Mouse (Mus musculus) urinary bladder, postnatal 4 days (tissue): ENCODE results near the gene Parp3.

Experiments used
- DNase-seq, 2 experiments: peaks; one replicate each; pipeline ENCODE4 v3.0.0; 2021 to 2022; ENCODE audit warnings: low spot score in 2 of 2

Parp3 gene

DNA sequence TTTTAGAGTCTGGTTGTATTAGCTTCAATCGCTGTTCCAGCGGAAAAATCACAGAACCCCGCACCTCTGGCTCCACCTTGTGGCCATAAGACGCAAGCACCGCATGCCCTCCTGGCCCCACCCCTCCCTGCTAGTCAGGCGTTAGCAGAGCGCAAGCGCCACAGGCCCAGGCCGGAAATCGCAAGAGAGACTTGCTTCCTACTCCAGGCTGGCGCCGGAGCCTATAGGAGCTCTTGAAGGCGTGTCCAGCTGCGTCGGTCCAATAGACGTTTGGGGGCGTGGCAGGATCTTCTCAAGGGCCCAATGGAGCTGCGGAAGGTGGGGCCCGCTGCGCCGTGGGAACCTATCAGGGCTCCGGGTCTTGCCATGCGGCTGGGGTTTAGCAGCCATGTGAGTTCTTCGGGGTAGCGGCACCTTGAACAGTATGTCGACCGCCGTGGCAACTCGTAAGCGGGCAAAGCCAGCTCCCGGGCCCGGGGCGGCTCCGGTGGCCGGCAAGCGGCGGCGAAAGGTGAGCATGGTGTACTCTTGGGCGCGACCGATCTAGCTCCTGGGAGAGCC is at the start of gene Parp3:
TSS of gene Parp3 (minus strand) at position 26 of the 561 bp plus-strand sequence.
- DNase-seq = peak; percentile 98 to 99

DNA sequence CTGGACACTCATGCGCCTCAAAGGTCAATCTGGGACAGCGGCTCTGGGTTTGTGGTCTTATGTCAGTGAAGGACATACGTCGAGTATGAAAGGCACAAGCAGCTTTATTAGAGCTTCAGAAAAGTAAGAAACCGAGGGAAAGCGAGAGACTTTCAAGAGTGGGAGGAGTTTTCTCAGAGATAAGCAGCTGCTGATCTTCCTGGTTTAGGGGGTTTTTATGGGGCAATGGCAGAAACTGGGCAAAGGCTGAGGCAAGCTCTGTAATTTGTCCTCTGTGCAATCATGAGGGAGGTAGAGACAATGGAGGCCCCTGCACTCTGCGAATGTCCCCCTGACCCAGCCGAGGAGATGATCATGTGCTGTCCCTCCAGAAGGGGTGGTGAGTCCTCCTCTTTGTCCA is 43.2 kb upstream of the Parp3 start:
- DNase-seq = no peak

DNA sequence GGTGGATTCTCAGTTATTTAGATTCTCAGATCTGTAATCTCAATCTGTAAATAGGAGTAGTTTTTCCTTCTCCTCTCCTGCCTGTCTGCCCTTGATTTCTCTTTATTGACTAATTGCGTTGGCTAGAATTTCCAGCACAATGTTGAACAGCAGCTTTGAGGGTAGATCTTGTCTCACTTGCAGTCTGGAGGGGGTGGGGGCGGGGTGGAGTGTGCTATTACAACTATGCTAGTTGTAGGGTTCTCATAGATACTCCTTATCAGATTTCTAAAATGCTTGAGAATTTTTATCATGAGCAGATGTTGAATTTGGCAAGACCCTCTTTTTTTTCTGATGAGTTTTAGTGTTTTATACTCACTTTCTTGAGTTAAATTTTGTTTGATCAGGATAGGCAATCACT is 42.7 kb upstream of the Parp3 start:
- no peak for DNase-seq

DNA sequence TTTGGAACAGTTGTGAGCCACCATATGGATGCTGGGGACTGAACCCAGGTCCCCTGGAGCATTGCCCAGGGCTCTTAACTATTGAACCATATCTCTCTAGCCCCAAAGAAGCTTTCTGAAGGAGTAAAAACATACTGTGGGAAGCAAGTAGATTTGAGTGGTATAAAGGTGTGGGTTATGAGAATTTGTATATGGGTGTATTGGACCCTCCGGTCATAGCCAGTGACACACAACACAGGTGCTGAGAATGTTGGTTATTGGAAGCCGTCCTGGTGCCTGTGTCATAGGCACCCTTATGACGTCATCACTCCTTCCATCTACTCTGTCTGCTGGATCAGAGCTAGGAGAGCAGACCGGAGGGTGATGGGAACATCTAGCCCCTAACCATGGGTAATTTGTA is 37.5 kb upstream of the Parp3 start, which contains the start of gene Iqcf5:
TSS of gene Iqcf5 (plus strand) at position 301 of the 400 bp plus-strand sequence.
- DNase-seq = peak in 1 of 2 experiments; percentile 22

DNA sequence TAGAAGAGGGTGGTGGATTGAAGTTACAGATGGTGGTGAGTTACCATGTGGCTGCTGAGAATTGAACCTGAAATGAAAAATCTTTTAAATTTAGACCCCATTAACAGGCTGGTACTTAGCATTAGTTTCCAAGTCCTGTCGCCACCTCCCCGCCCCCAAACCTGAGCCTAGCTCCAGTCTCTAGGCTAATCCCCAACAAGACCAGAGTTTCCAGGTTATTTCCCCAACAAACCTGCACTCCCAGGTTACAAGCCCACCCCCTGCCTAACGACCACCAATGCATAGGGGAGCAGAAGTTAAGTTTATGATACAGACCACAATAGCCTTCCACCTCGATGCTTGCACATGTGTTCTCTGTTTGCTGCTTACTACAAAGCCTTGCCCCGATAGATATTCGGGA is 36.8 kb upstream of the Parp3 start:
- DNase-seq = peak in 1 of 2 experiments; percentile 54

DNA sequence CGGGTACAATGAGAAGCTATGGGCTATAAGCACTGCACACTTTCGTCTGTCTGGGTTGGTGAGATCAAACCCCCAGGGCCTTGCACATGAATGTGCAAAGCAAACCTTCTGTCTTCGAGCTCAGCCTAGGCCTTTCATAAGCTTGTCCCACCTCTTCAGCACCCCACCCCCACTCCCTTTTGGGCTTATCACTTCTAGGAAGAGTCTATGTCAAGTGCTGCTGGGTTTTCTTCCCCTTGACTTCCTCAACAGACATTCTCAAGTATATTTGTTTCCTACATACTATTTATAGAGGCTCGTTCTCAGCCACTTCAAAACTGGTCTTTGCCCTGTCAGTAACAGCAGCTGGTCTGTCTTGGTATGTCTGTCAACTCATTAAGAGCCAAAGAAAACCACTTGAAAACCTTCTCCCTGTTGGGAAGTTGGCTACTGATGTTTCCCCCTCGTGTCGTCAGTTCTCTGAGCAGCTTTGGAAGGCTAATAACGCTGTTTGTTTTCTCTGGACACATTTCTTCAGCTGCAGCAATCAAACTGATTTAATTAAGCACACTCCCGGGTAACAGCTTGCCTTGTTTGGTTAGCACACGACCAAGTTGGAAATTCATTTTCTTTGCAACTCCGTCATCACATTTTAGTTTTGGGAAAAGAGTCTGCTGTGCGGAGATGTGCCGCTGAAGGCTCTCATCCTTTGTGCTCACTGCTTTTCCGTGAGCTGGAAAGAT is 36.1 kb upstream of the Parp3 start:
- peak in 1 of 2 experiments; percentile 30 for DNase-seq

DNA sequence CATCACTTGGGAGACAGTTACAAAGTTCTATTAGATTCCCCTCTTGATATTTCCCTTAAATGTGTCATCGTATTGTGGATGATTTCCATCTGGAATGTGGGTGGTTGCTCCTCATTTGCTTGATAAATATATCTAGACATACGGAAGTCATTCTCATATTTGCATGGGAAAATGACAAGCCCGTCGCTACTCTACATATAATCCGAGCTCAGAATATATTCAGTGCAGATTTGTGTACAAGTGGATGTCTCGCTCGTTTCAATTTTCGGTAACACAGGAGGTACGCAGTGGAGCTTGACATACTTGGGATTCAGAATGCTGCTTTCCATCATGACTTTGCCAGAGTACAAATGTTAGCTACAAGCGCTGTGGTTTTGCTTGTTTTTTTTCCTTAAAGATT is 32.6 kb upstream of the Parp3 start:
- no peak for DNase-seq

DNA sequence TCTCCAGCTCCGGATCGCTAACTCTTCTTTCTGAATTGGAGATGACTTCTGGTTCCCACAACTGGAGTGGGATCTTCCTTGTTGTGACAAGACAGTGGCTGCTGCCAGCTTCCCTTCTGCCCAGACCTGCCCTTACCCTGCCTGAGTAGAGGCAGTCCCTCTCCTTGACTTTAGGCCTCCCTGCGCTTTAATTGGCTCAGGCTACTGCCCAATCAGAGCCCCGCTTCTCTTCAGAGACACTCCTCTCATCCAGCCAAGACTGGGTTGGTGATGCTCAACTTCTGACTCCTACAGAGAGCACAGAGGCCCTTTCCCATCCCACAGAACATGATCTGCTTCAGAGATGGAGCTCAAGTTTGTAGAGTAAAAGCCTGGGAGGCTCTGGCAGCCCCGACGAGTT is 27.5 kb upstream of the Parp3 start:
- DNase-seq = peak in 1 of 2 experiments; percentile 33

DNA sequence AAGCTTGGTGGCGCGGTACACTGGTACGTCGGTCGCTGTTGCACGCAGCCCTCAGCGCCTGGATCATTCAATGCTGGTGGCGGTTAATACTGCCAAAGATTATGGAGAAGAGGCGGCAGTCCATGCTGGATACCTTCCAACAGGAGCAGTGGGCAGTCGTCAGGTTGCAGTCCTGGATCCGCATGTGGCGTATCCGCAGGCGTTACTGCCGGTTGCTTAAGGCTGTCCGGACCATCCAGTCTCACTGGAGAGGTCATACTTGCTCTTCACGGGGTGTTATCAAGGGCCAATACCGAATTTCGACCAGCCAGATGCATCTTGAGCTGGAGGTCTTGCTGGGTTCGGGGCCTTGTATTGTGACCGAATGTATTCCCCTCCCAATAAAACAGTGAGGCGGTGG is 25.1 kb upstream of the Parp3 start:
- peak in 1 of 2 experiments; percentile 53 for DNase-seq

DNA sequence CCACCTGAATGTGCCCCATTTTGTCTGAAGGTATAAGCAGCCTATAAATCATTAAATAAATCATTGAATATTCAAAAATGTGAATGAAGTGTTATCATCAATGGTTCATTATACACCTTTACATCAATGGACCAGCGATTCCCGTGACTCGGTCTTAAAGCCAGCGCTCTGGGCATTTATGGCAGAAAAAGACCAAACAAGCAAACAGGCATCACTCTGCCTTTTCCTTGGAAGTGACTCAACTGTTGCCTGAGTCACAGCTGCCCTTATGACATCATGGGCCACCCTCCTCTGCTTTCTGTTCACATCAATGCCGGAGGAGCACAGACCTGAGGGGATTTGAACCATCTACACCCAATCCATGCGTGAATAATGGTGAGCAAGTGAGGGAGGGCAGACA is 22.9 kb upstream of the Parp3 start, which contains the start of gene Iqcf1:
TSS of gene Iqcf1 (plus strand) at position 301 of the 400 bp plus-strand sequence.
- peak in 1 of 2 experiments; percentile 44 for DNase-seq

DNA sequence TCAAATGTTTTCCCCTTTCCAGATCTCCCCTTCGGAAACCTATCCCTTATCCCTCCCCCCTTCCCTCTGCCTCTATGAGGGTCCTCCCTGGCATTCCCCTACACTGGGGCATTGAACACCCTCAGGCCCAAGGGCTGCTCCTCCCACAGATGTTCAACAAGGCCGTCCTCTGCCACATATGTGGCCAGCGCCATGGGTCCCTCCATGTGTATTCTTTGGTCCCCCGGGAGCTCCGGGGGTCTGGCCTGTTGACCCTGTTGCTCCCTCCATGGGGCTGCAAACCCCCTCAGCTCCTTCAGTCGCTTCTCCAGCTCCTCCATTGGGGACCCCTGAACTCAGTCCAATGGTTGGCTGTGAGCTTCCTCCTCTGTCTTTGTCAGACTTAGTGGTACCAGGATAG is 10.9 kb upstream of the Parp3 start:
- DNase-seq = peak; percentile 17 to 54

DNA sequence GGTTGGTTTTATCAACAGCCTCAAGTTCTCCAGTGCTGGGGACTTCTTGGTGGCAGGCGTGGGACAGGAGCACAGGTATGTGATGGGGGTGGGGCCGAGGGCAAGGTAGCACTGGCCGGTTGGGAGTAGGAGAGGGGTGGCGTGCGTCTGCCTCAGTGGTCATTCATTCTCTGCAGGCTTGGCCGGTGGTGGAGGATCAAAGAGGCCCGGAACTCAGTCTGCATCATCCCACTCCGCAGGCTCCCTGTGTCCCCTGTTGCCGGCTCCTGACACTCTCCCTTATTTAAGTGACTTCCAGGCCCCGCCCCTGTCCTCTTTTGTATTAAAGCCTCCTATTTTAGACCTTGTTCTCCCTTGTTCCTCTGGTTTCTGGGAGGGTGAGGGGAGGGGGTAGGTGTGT is 8.3 kb upstream of the Parp3 start:
- DNase-seq = peak; percentile 14 to 59

DNA sequence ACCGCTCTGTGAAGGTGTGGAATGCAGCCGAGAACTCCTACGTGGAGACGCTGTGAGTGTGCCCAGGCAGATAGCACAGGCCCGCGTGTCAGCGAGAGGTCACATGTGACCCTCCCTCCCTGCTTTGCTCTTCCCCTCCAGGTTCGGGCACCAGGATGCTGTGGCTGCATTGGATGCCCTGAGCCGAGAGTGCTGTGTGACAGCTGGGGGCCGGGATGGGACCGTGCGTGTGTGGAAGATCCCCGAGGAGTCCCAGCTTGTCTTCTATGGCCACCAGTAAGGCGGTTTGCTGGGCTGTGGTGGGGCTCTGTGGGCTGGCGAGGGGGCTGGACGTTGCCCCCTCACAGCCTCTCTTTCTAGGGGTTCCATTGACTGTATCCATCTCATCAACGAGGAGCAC is 6.9 kb upstream of the Parp3 start:
- peak in 1 of 2 experiments; percentile 57 for DNase-seq

DNA sequence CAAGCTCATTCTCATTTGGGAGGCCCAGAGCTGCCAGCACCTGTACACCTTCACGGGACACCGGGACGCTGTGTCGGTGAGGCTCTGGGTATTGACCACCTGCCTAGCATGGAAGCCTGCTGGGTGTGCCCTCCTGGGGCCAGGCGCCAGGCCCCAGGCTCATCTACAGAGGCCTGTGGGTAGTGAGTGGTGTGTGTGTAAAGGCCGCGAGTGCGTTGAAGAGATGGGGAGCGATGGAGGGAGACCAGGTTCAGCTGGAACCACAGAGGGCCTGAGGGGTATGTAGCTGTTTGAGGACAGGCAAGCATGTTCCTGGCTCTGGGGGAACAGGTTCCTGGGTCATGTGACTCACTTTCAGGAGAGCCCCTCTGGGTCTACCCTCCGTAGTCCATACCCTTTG is 6.4 kb upstream of the Parp3 start:
- peak in 1 of 2 experiments; percentile 53 for DNase-seq

DNA sequence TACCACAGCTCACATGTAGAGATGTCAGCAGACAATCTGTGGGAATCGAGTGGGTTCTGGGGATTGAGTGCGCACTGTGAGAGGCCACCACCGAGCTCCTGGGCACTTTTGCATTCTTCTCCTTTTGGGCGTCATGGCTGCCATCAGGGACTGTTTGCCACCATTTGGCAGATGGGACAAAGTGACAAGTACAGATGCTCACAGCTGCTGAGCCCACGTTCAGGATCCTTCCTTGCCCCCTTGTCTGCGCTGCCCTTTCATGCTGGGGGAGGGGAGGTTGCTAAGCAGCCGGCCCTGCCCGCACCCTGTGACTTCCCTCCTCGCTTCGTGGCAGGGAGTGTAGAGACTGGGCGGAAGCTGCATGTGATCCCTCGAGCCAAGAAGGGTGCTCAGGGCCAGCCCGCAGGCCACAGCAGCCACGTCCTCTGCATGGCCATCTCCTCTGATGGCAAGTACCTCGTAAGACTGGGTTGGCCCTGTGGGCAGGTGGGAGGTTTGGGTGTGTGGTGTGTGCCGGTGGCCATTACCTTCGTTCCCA is 5.9 kb upstream of the Parp3 start:
- DNase-seq = peak in 1 of 2 experiments; percentile 55

DNA sequence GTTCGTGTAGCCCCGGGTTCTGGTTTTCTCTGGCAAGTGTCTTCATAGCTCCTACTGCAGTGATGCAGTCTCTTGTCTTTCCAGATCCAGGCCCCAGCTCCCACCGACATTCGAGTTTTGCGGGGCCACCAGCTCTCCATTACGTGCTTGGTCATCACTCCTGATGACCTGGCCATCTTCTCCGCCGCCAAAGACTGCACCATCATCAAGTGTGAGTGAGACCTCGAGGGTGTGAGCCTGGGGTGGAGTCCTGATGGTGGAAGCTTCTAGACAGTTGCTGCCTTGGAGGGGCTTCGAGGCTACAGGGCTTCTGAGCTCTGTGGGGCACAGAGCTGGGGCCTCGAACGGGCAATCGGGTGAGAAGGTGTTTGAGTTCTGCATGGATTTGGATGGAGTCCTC is 4.9 kb upstream of the Parp3 start:
- DNase-seq = peak in 1 of 2 experiments; percentile 58

DNA sequence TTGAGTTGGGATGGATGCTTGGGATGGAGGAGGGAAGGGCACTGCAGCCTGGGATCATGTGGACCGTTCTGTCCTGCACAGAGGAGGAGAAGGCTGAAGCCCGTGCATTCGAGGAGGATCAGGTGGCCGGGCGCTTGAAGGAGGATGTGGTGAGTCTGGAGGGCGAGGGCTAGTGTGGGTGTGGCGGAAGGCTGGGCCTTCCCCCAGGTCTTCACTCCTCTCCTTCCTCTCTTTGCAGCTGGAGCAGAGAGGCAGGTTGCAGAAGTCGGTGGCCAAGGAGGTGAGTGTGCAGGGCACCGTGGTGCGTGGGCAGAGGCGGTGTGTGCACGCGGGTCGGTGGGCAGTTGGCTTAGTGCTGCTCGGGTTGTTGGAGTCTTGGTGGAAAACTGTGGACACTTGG is 4.3 kb upstream of the Parp3 start:
- peak in 1 of 2 experiments; percentile 54 for DNase-seq

DNA sequence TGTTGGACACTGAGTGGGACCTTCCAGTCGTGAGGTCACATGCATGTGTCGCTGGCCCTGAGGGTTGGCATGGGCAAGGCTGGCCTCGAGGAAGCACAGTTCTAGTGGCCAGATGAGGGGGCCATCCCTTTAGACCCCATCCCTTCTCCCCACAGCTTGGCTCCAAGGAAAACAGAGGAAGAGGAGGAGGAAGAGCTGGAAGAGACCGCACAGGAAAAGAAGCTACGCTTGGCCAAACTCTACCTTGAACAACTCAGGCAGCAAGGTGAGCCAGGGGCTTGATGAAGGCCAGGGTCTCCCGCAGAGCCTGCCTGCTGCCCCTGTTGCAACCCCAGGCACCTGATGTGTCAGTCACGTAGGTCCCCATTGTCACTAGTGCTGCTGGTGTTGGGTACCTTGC is 3.8 kb upstream of the Parp3 start:
- DNase-seq = peak in 1 of 2 experiments; percentile 55

DNA sequence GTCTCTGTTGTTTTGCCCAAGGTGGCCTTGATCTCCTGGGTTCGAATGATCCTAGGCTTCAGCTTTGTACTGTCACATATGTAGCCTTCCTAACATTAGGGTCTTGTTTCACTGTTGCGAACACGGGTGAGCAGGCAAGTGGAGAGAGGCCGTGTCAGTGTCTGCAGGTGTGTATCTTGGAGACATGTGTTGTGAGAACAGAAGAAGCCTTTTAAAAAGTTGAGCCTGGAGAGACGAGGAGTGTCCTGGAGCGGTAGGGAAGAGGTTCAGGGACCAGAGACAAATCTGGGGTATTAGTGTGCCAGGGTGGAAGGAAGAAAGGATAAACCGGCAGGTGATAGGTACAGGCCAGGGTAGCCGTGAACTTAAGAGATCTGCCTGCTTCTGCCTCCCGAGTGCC is 1.4 kb upstream of the Parp3 start:
- no peak for DNase-seq

DNA sequence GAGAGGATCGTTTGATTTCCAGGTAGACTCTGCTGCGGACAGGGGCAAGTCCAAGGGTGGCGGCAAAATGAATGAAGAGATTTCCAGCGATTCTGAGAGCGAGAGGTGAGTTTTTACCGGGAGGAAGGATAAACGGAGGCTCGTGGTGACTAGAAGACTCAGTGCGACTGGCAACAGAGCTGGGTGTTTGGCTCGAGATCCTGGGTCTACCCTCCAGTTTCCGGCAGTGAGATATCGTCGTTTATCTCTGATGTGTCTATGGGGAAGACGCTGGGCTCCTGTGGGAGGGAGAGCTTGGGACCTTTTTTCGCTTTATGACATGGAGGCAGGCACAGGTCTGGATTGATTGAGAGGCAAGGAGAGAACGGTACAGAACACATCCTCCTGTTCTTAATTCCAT is 900 bp upstream of the Parp3 start:
- no peak for DNase-seq

DNA sequence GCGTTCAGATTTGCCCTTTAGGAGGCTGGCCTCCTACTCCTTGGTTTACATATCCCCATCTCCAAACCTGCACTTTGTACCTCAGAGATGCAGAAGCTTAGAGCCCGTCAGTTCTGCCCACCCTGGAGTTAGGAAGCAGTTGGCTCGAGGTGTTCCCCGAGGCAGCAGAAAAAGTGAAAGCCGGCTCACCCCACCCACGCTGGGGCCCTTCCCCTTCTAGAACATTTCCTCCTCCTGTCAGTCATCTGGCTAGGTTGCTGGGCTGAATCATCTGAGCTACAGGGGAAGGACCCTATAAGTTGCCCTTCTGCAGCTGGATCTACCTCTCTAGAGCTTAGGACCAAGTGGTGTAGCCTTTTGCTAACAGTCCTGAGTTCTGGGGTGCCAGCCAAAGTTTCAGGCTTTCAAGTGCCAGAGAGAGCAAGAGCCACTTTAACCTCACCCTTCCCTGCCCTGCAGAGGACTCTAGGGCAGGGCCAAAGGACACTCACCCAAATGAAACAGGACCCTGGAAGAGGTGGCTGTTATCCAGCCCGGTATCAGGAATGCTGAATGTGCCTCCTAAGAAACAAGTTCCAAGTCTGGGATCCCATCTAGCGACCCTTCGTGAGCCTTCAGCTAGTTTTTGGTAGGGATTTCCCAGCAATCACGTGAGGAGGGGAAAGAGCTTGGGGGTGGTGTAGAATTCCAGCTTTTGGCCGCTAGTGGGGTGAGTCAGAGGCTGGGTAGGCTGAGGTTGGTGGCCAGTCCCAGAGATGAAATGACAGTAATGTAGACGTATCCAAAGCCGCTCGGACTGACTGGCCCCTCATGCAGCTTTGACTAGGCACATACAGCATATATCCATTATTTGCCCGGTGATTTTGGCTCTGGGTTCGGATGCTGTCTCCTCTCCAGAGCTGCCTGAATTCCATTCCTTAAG is 486 bp downstream of the Parp3 start:
- peak; percentile 49 to 69 for DNase-seq

DNA sequence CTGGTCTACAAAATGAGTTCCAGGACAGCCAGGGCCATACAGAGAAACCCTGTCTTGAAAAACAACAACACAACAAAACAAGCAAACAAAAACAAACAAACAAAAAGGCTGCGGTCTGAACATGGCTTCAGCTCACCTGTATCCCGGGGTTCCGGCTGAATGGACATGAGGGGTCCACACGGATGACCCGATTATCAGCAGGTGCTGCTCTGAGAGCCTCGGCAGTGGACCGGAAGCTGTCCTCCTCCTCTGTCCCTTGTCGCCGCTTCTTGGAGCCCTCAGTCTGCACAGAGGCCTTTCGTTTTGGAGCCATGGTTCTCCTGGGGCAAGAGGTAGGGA is 1.1 kb downstream of the Parp3 start, which contains the start of gene Rrp9:
TSS of gene Rrp9 (plus strand) at position 301 of the 339 bp plus-strand sequence.
- peak in 1 of 2 experiments; percentile 55 for DNase-seq
